Mouse (Mus musculus) heart, postnatal 4 days (tissue): ENCODE data around the gene Nectin4. TPM values are rescaled to one million over a fixed set of nuclear protein-coding genes. Genes with fewer than 3 reads are reported as not detected.

Experiments used
- DNase-seq: peaks from one replicate; pipeline ENCODE4 v3.0.0; 2021
- total RNA-seq, 2 experiments: library from RNA; stranded (reverse); gene quantifications; 2 replicates each; pipeline ENCODE4 v1.2.3; 2021

Gene Nectin4
- total RNA-seq, 2 experiments from 2014 or later, result 0.07 TPM

GRCm38 (mm10) chr1:171412001-171412441 is 42.1 kb downstream of the Nectin4 start:
- DNase-seq, result peak; percentile 46

GRCm38 (mm10) chr1:171412446-171412845 is 42.5 kb downstream of the Nectin4 start:
- DNase-seq, result peak; percentile 22

- no peak for DNase-seq
These were observed 43.7 kb downstream of the Nectin4 start for GRCm38 (mm10) chr1:171413608-171414007.

GRCm38 (mm10) chr1:171418660-171419059 is 48.8 kb downstream of the Nectin4 start, which contains the start of gene Tstd1:
Gene Tstd1 (plus strand): TSS chr1:171418872.
- DNase-seq, result no peak

GRCm38 (mm10) chr1:171419291-171419882 is 49.5 kb downstream of the Nectin4 start:
- no peak for DNase-seq

GRCm38 (mm10) chr1:171419905-171420304 is 50.0 kb downstream of the Nectin4 start:
- DNase-seq, result no peak

GRCm38 (mm10) chr1:171422504-171423095 is 52.7 kb downstream of the Nectin4 start:
- no peak for DNase-seq

- no peak for DNase-seq
These were observed 54.7 kb downstream of the Nectin4 start for GRCm38 (mm10) chr1:171424638-171425037.

GRCm38 (mm10) chr1:171425126-171425525 is 55.2 kb downstream of the Nectin4 start:
- peak; percentile 50 for DNase-seq

GRCm38 (mm10) chr1:171432158-171432557 is 62.3 kb downstream of the Nectin4 start:
- DNase-seq, result no peak

- no peak for DNase-seq
These were observed 65.5 kb downstream of the Nectin4 start for GRCm38 (mm10) chr1:171435288-171435814.

- DNase-seq, result no peak
These were observed 66.1 kb downstream of the Nectin4 start for GRCm38 (mm10) chr1:171435974-171436373.

- peak; percentile 90 for DNase-seq
These were observed 67.5 kb downstream of the Nectin4 start, which contains the start of gene F11r for GRCm38 (mm10) chr1:171437264-171438013. Gene F11r (plus strand): TSS chr1:171437535.

Other genes starting within 250 kb of the Nectin4 start
- 100 to 1,000 TPM; 847 to 901 TPM for gene Sdhc, start 219.5 kb upstream of the Nectin4 start, total RNA-seq
- 10 to 100 TPM in 1 of 2 experiments, 1 to 10 TPM in 1; 9.3 to 34.8 TPM for gene Mpz, start 219.4 kb upstream of the Nectin4 start, total RNA-seq
- 100 to 1,000 TPM; 109 to 138 TPM for gene Pcp4l1, start 173.8 kb upstream of the Nectin4 start, total RNA-seq
- gene Nr1i3, start 156.1 kb upstream of the Nectin4 start, total RNA-seq, result not detected
- gene Tomm40l, start 147.6 kb upstream of the Nectin4 start, total RNA-seq, result 10 to 100 TPM; 79.9 to 85.2 TPM
- gene Apoa2, start 145.0 kb upstream of the Nectin4 start, total RNA-seq, result 1 to 10 TPM; 1.7 to 1.8 TPM
- 10 to 100 TPM in 1 of 2 experiments, 1 to 10 TPM in 1; 8.7 to 10.1 TPM for gene Fcer1g, start 135.7 kb upstream of the Nectin4 start, total RNA-seq
- 1 to 10 TPM; 8.2 to 8.7 TPM for gene Adamts4, start 119.7 kb upstream of the Nectin4 start, total RNA-seq
- gene Ndufs2, start 118.7 kb upstream of the Nectin4 start, total RNA-seq, result 100 to 1,000 TPM; 862 to 916 TPM
- gene B4galt3, start 99.8 kb upstream of the Nectin4 start, total RNA-seq, result 10 to 100 TPM; 26.7 to 29.9 TPM
- 10 to 100 TPM; 22.3 to 23.4 TPM for gene Ppox, start 88.9 kb upstream of the Nectin4 start, total RNA-seq
- gene Usp21, start 82.1 kb upstream of the Nectin4 start, total RNA-seq, result 10 to 100 TPM; 23.2 to 23.7 TPM
- gene Ufc1, start 75.1 kb upstream of the Nectin4 start, total RNA-seq, result 100 to 1,000 TPM; 102 to 108 TPM
- 10 to 100 TPM; 28.5 to 29.8 TPM for gene Dedd, start 41.0 kb upstream of the Nectin4 start, total RNA-seq
- gene Nit1, start 24.5 kb upstream of the Nectin4 start, total RNA-seq, result 10 to 100 TPM; 17.9 to 20.3 TPM
- 10 to 100 TPM; 76.2 to 80.2 TPM for gene Pfdn2, start 24.4 kb upstream of the Nectin4 start, total RNA-seq
- under 1 TPM; 0.50 TPM for gene Klhdc9, start 9.3 kb upstream of the Nectin4 start, total RNA-seq
- 1 to 10 TPM in 1 of 2 experiments, under 1 TPM in 1; 0.90 to 1.5 TPM for gene Arhgap30, start 18.9 kb downstream of the Nectin4 start, total RNA-seq
- gene Usf1, start 41.2 kb downstream of the Nectin4 start, total RNA-seq, result 10 to 100 TPM; 53.4 to 54.3 TPM
- gene Tstd1, start 48.8 kb downstream of the Nectin4 start, total RNA-seq, result 1 to 10 TPM; 1.1 to 1.7 TPM
- 10 to 100 TPM; 57.1 to 58.1 TPM for gene F11r, start 67.4 kb downstream of the Nectin4 start, total RNA-seq
- 1 to 10 TPM; 4.3 to 4.9 TPM for gene Alyref2, start 133.4 kb downstream of the Nectin4 start, total RNA-seq
- gene Itln1, start 165.2 kb downstream of the Nectin4 start, total RNA-seq, result not detected
- under 1 TPM; 0.07 to 0.16 TPM for gene Cd244a, start 189.1 kb downstream of the Nectin4 start, total RNA-seq
- gene Ly9, start 237.3 kb downstream of the Nectin4 start, total RNA-seq, result under 1 TPM; 0.25 to 0.33 TPM